Mouse (Mus musculus) liver, embryonic 13.5 days (tissue): ENCODE data around the gene Capn5. TPM values are rescaled to one million over a fixed set of nuclear protein-coding genes. Genes with fewer than 3 reads are reported as not detected.

Experiments used
- ATAC-seq: fragments of 200-750 bp; cut with Nextera tagmentation; 2 replicates; pipeline ENCODE4 v1.8.0; 2017; ENCODE audit warnings: low read depth, mild to moderate bottlenecking, moderate number of reproducible peaks, moderate library complexity
- DNase-seq: peaks from one replicate; pipeline ENCODE4 v3.0.0; 2022
- H3K27ac ChIP-seq: fragments of 300-500 bp; sonication (generic); 2 replicates; pipeline ENCODE4 v1.5.1; 2015; ENCODE audit warnings: moderate library complexity, mild to moderate bottlenecking, inconsistent platforms
- H3K27me3 ChIP-seq: fragments of 300-500 bp; sonication (generic); 2 replicates; pipeline ENCODE4 v1.6.1; 2015; ENCODE audit warnings: mild to moderate bottlenecking, inconsistent platforms
- H3K36me3 ChIP-seq: fragments of 300-500 bp; sonication (generic); 2 replicates; pipeline ENCODE4 v1.6.1; 2015; ENCODE audit warnings: mild to moderate bottlenecking, inconsistent platforms
- H3K4me1 ChIP-seq: fragments of 300-500 bp; sonication (generic); replicated peaks from 2 replicates; pipeline ENCODE4 v1.6.1; 2015; ENCODE audit warnings: inconsistent platforms
- H3K4me2 ChIP-seq: fragments of 300-500 bp; sonication (generic); 2 replicates; pipeline ENCODE4 v1.6.1; 2015; ENCODE audit warnings: inconsistent platforms, mild to moderate bottlenecking, moderate library complexity
- H3K4me3 ChIP-seq: fragments of 300-500 bp; sonication (generic); replicated peaks from 2 replicates; pipeline ENCODE4 v1.5.1; 2015; ENCODE audit warnings: mild to moderate bottlenecking, inconsistent platforms
- H3K9ac ChIP-seq: fragments of 300-500 bp; sonication (generic); 2 replicates; pipeline ENCODE4 v1.6.1; 2015; ENCODE audit warnings: mild to moderate bottlenecking, inconsistent platforms
- H3K9me3 ChIP-seq: fragments of 300-500 bp; sonication (generic); replicated peaks from 2 replicates; pipeline ENCODE4 v1.6.1; 2016; ENCODE audit warnings: inconsistent platforms
- WGBS: fragments of 180-500 bp; shearing (Covaris S2); methylation state at CpG from one replicate; pipeline ENCODE4 v1.1.7; 2015; ENCODE audit not compliant: insufficient replicate concordance; 5-methylcytosine and 5-hydroxymethylcytosine counted together
- polyA plus RNA-seq: library from polyadenylated mRNA; unstranded; fragments of >200 nt; fragmentation: Nextera tagmentation; extraction: Ambion mirVana; gene quantifications from 2 replicates; pipeline ENCODE4 v1.2.1, GENCODE M21; 2015

The Capn5 gene
- polyA plus RNA-seq, 1 experiment from 2014 or later = 13.2 TPM

GRCm38 (mm10) chr7:98109771-98110170 is 68.3 kb downstream of the Capn5 start:
- H3K4me3 ChIP-seq = no peak overlapping the region
- ATAC-seq = no peak
- H3K4me1 ChIP-seq = peaks cover 10% of the 10 kb centered on the region
- H3K9ac ChIP-seq = no peak overlapping the region
- no peak overlapping the region for H3K27ac ChIP-seq
- 58% methylated on average over 4 of the region's 4 CpGs for WGBS
- H3K4me2 ChIP-seq = no peak overlapping the region
- no peaks in the 10 kb centered on the region for H3K36me3 ChIP-seq
- H3K27me3 ChIP-seq = peaks cover 32% of the 10 kb centered on the region
- no peak for DNase-seq
- no peaks in the 10 kb centered on the region for H3K9me3 ChIP-seq

GRCm38 (mm10) chr7:98108636-98109430 is 69.2 kb downstream of the Capn5 start:
- 66% methylated on average over 16 of the region's 16 CpGs for WGBS
- ATAC-seq (no peak), DNase-seq (no peak)
- Histone ChIP-seq H3K4me3 (no peak overlapping the region), H3K9ac (no peak overlapping the region; the same call in 1 of the 2 replicates), H3K9me3 (no peaks in the 10 kb centered on the region), H3K36me3 (no peaks in the 10 kb centered on the region), H3K4me1 (peaks cover 12% of the 10 kb centered on the region), H3K4me2 (no peak overlapping the region), H3K27ac (no peak overlapping the region), H3K27me3 (peaks cover 32% of the 10 kb centered on the region)

- no peak for DNase-seq
- H3K27me3 ChIP-seq = peaks cover 15% of the 10 kb centered on the region
- no peaks in the 10 kb centered on the region for H3K9me3 ChIP-seq
- H3K4me3 ChIP-seq = no peak overlapping the region
- H3K4me1 ChIP-seq = peaks cover 26% of the 10 kb centered on the region
- no peak overlapping the region for H3K27ac ChIP-seq
- 71% methylated on average over 7 of the region's 7 CpGs for WGBS
- H3K36me3 ChIP-seq = no peaks in the 10 kb centered on the region
- no peak overlapping the region for H3K4me2 ChIP-seq
- H3K9ac ChIP-seq = no peak overlapping the region
- no peak for ATAC-seq
Observed at GRCm38 (mm10) chr7:98106272-98106671, 71.8 kb downstream of the Capn5 start.

GRCm38 (mm10) chr7:98104481-98105435 is 73.3 kb downstream of the Capn5 start:
- 50% methylated on average over 16 of the region's 16 CpGs for WGBS
- peak; percentile 72 for ATAC-seq
- H3K4me2 ChIP-seq = peak overlapping the region; percentile 49
- peaks cover 26% of the 10 kb centered on the region for H3K4me1 ChIP-seq
- no peaks in the 10 kb centered on the region for H3K36me3 ChIP-seq
- no peak for DNase-seq
- H3K27me3 ChIP-seq = peaks cover 1% of the 10 kb centered on the region
- H3K4me3 ChIP-seq = peak overlapping the region; percentile 5; the same call in 1 of the 2 replicates
- H3K9me3 ChIP-seq = no peaks in the 10 kb centered on the region
- peak overlapping the region; percentile 34; the same call in 1 of the 2 replicates for H3K9ac ChIP-seq
- peak overlapping the region; percentile 82 for H3K27ac ChIP-seq

- H3K9me3 ChIP-seq = no peaks in the 10 kb centered on the region
- ATAC-seq = no peak
- peaks cover 26% of the 10 kb centered on the region for H3K4me1 ChIP-seq
- peak overlapping the region; percentile 65; the same call in 1 of the 2 replicates for H3K4me2 ChIP-seq
- no peaks in the 10 kb centered on the region; the same call in 1 of the 2 replicates for H3K27me3 ChIP-seq
- 57% methylated on average over 5 of the region's 5 CpGs for WGBS
- no peaks in the 10 kb centered on the region for H3K36me3 ChIP-seq
- no peak for DNase-seq
- H3K9ac ChIP-seq = peak overlapping the region; percentile 1; the same call in 1 of the 2 replicates
- H3K4me3 ChIP-seq = no peak overlapping the region
- H3K27ac ChIP-seq = peak overlapping the region; percentile 82
Observed at GRCm38 (mm10) chr7:98103942-98104292, 74.2 kb downstream of the Capn5 start.

GRCm38 (mm10) chr7:98103002-98103941 is 74.8 kb downstream of the Capn5 start:
- DNase-seq (peak; percentile 75), ATAC-seq (no peak)
- no peaks in the 10 kb centered on the region for H3K27me3 ChIP-seq
- H3K4me3 ChIP-seq = peak overlapping the region; percentile 54
- peak overlapping the region; percentile 82 for H3K27ac ChIP-seq
- H3K9ac ChIP-seq = peak overlapping the region; percentile 67
- peaks cover 26% of the 10 kb centered on the region for H3K4me1 ChIP-seq
- no peaks in the 10 kb centered on the region for H3K9me3 ChIP-seq
- 15% methylated on average over 16 of the region's 26 CpGs for WGBS
- H3K4me2 ChIP-seq = peak overlapping the region; percentile 65
- no peaks in the 10 kb centered on the region; the same call in 1 of the 2 replicates for H3K36me3 ChIP-seq

- peak overlapping the region; percentile 67 for H3K9ac ChIP-seq
- no peak overlapping the region for H3K27ac ChIP-seq
- peaks cover 26% of the 10 kb centered on the region for H3K4me1 ChIP-seq
- DNase-seq (no peak), ATAC-seq (no peak)
- H3K36me3 ChIP-seq = peaks cover 5% of the 10 kb centered on the region
- H3K4me2 ChIP-seq = peak overlapping the region; percentile 65
- WGBS = 85% methylated on average over 11 of the region's 11 CpGs
- H3K27me3 ChIP-seq = no peaks in the 10 kb centered on the region
- no peaks in the 10 kb centered on the region for H3K9me3 ChIP-seq
- peak overlapping the region; percentile 54 for H3K4me3 ChIP-seq
Observed at GRCm38 (mm10) chr7:98102488-98102887, 75.6 kb downstream of the Capn5 start.

- ATAC-seq = no peak
- DNase-seq = no peak
- Histone ChIP-seq H3K4me1 (peaks cover 4% of the 10 kb centered on the region; the same call in 1 of the 2 replicates), H3K9ac (no peak overlapping the region), H3K27ac (no peak overlapping the region), H3K4me3 (no peak overlapping the region), H3K4me2 (no peak overlapping the region), H3K9me3 (no peaks in the 10 kb centered on the region), H3K36me3 (peaks cover 17% of the 10 kb centered on the region), H3K27me3 (no peaks in the 10 kb centered on the region)
- 76% methylated on average over 8 of the region's 8 CpGs for WGBS
Observed at GRCm38 (mm10) chr7:98097557-98097956, 80.5 kb downstream of the Capn5 start.

GRCm38 (mm10) chr7:98095852-98096251 is 82.2 kb downstream of the Capn5 start:
- H3K4me2 ChIP-seq = no peak overlapping the region
- H3K27me3 ChIP-seq = no peaks in the 10 kb centered on the region
- ATAC-seq (no peak), DNase-seq (no peak)
- H3K4me3 ChIP-seq = no peak overlapping the region
- H3K27ac ChIP-seq = no peak overlapping the region
- H3K36me3 ChIP-seq = peaks cover 17% of the 10 kb centered on the region
- WGBS = 82% methylated on average over 4 of the region's 4 CpGs
- H3K4me1 ChIP-seq = no peaks in the 10 kb centered on the region
- H3K9me3 ChIP-seq = no peaks in the 10 kb centered on the region
- H3K9ac ChIP-seq = no peak overlapping the region

GRCm38 (mm10) chr7:98086346-98086745 is 91.7 kb downstream of the Capn5 start:
- no peaks in the 10 kb centered on the region for H3K27me3 ChIP-seq
- no peak overlapping the region for H3K9ac ChIP-seq
- no peak overlapping the region for H3K27ac ChIP-seq
- H3K4me3 ChIP-seq = no peak overlapping the region
- H3K36me3 ChIP-seq = peaks cover 3% of the 10 kb centered on the region; the same call in 1 of the 2 replicates
- ATAC-seq (no peak), DNase-seq (no peak)
- no peak overlapping the region for H3K4me2 ChIP-seq
- H3K9me3 ChIP-seq = no peaks in the 10 kb centered on the region
- WGBS = 38% methylated on average over 2 of the region's 2 CpGs
- H3K4me1 ChIP-seq = peaks cover 20% of the 10 kb centered on the region; the same call in 1 of the 2 replicates
